Mouse (Mus musculus) forebrain, embryonic 11.5 days (tissue): ENCODE results near the gene Fam213a. TPM values are rescaled to one million over a fixed set of nuclear protein-coding genes. Genes with fewer than 3 reads are reported as not detected.

Source experiments
- ATAC-seq: fragments of 200-750 bp; cut with Nextera tagmentation; replicated peaks from 2 replicates; pipeline ENCODE4 v1.8.0; 2017; ENCODE audit warnings: moderate TSS enrichment; ENCODE audit not compliant: low FRiP score
- DNase-seq: peaks from one replicate; pipeline ENCODE4 v3.0.0-alpha.2; 2017; ENCODE audit warnings: low spot score
- H3K27ac ChIP-seq: fragments of 300-500 bp; sonication (generic); 2 replicates; pipeline ENCODE4 v1.5.1; 2014; ENCODE audit warnings: low read depth, low read length
- H3K27me3 ChIP-seq: fragments of 300-500 bp; sonication (generic); 2 replicates; pipeline ENCODE4 v1.6.1; 2014; ENCODE audit warnings: mild to moderate bottlenecking, low read length, mixed read lengths; ENCODE audit not compliant: control insufficient read depth, insufficient read depth
- H3K36me3 ChIP-seq: fragments of 300-500 bp; sonication (generic); 2 replicates; pipeline ENCODE4 v1.6.1; 2014; ENCODE audit warnings: mild to moderate bottlenecking, low read length, moderate library complexity, mixed read lengths; ENCODE audit not compliant: control insufficient read depth, insufficient read depth
- H3K4me1 ChIP-seq: fragments of 300-500 bp; sonication (generic); replicated peaks from 2 replicates; pipeline ENCODE4 v1.6.1; 2014; ENCODE audit warnings: low read length, mixed read lengths; ENCODE audit not compliant: control insufficient read depth, insufficient read depth
- H3K4me2 ChIP-seq: fragments of 300-500 bp; sonication (generic); 2 replicates; pipeline ENCODE4 v1.6.1; 2014; ENCODE audit warnings: low read depth, mild to moderate bottlenecking, low read length, moderate library complexity, mixed read lengths; ENCODE audit not compliant: severe bottlenecking
- H3K4me3 ChIP-seq: fragments of 300-500 bp; sonication (generic); 2 replicates; pipeline ENCODE4 v1.5.1; 2014; ENCODE audit warnings: low read depth, low read length
- H3K9ac ChIP-seq: fragments of 300-500 bp; sonication (generic); 2 replicates; pipeline ENCODE4 v1.6.1; 2014; ENCODE audit warnings: low read length
- H3K9me3 ChIP-seq: fragments of 300-500 bp; sonication (generic); 2 replicates; pipeline ENCODE4 v1.6.1; 2016; ENCODE audit warnings: low read length, mixed read lengths; ENCODE audit not compliant: control insufficient read depth
- WGBS: fragments of 180-500 bp; shearing (Covaris S2); extraction: QIAGEN DNeasy Blood & Tissue Kit; methylation state at CpG from one replicate; pipeline ENCODE4 v1.1.7; 2014; 5-methylcytosine and 5-hydroxymethylcytosine counted together
- polyA plus RNA-seq: library from polyadenylated mRNA; unstranded; fragments of >200 nt; fragmentation: Nextera tagmentation; extraction: Ambion mirVana; gene quantifications from 2 replicates; pipeline ENCODE4 v1.2.1, GENCODE M21; 2014

Gene Fam213a
- polyA plus RNA-seq, 1 experiment from 2014 or later, result 57.9 TPM

DNA sequence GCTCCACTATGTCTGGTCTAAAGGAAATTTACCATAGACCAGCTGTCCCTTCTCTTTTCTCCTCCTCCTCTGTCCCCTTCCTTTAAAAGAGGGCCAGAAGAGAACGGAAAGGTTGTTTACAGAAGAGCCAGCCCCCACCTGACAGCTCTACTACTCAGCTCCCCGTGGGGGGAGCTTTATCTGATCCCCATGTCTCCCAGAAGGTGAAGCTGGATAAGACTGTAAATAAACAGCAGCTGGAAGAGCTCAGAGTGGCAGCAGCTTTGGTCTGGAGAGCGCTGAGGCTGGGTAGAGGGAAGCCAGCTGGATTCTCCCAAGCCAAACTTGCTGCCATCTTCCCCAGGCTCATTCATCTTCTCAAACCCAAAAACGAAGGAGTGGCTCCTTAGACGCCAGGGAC, 5.9 kb downstream of the Fam213a start:
- Histone ChIP-seq H3K36me3 (no peaks in the 10 kb centered on the region), H3K4me3 (no peak overlapping the region), H3K4me1 (peaks cover 11% of the 10 kb centered on the region; the same call in 1 of the 2 replicates), H3K27ac (no peak overlapping the region), H3K4me2 (no peak overlapping the region), H3K27me3 (no peaks in the 10 kb centered on the region), H3K9ac (no peak overlapping the region), H3K9me3 (no peaks in the 10 kb centered on the region)
- 46% methylated on average over 5 of the region's 5 CpGs for WGBS
- no peak for ATAC-seq
- no peak for DNase-seq

DNA sequence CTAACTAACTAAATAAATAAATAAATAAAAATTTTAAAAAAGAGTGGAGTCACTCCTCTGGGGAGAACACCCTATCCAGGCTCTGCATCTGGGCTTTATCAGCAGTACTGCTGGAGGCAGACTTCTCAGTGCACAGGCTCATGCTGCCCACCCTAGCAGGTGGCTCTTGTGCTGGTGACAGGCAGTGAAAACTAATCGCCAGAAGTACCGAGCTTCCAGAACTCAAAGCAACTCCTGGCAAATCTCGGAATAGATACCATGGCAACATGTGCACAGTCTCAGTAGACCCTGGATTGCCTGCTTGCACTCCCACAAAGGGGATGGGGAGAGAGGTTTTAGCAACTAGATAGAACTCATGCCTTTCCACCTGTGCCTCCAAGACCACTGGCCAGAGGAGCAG, 6.7 kb downstream of the Fam213a start:
- Histone ChIP-seq H3K36me3 (no peaks in the 10 kb centered on the region), H3K4me3 (no peak overlapping the region), H3K27me3 (no peaks in the 10 kb centered on the region), H3K27ac (no peak overlapping the region), H3K9ac (no peak overlapping the region), H3K9me3 (no peaks in the 10 kb centered on the region), H3K4me2 (no peak overlapping the region), H3K4me1 (peaks cover 11% of the 10 kb centered on the region; the same call in 1 of the 2 replicates)
- 64% methylated on average over 3 of the region's 3 CpGs for WGBS
- ATAC-seq (no peak), DNase-seq (no peak)

DNA sequence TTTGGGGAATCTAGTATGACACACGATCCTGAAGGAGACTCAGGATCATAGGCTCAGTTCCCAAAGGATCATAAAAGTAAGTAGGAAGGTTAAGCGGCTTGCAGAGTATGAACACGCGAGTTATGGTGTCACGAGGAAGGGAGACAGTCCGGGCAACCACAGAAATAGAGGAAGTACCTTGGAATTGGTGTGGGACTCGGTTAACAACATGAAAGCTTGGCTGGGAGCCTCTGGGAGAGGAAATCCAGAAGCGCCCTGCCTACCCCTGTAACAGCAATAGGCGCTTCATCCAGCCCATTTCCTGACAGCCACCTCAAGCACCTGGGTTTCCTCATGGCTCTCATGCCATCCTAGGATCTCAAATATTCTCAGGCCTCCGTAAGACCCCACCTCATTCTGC, 7.3 kb downstream of the Fam213a start:
- Histone ChIP-seq H3K27me3 (no peaks in the 10 kb centered on the region), H3K9me3 (no peaks in the 10 kb centered on the region), H3K4me1 (peaks cover 11% of the 10 kb centered on the region; the same call in 1 of the 2 replicates), H3K4me3 (no peak overlapping the region), H3K36me3 (no peaks in the 10 kb centered on the region), H3K4me2 (no peak overlapping the region), H3K27ac (no peak overlapping the region), H3K9ac (no peak overlapping the region)
- no peak for DNase-seq
- WGBS, result 93% methylated on average over 10 of the region's 10 CpGs
- no peak for ATAC-seq

- Histone ChIP-seq H3K36me3 (no peaks in the 10 kb centered on the region), H3K27ac (no peak overlapping the region), H3K27me3 (no peaks in the 10 kb centered on the region), H3K4me1 (peaks cover 11% of the 10 kb centered on the region; the same call in 1 of the 2 replicates), H3K4me3 (no peak overlapping the region), H3K9me3 (no peaks in the 10 kb centered on the region), H3K9ac (no peak overlapping the region), H3K4me2 (no peak overlapping the region)
- 87% methylated on average over 9 of the region's 9 CpGs for WGBS
- ATAC-seq, result no peak
- DNase-seq, result no peak
Observed at GRCm38 (mm10) chr14:41005716-41006115, 7.9 kb downstream of the Fam213a start.

DNA sequence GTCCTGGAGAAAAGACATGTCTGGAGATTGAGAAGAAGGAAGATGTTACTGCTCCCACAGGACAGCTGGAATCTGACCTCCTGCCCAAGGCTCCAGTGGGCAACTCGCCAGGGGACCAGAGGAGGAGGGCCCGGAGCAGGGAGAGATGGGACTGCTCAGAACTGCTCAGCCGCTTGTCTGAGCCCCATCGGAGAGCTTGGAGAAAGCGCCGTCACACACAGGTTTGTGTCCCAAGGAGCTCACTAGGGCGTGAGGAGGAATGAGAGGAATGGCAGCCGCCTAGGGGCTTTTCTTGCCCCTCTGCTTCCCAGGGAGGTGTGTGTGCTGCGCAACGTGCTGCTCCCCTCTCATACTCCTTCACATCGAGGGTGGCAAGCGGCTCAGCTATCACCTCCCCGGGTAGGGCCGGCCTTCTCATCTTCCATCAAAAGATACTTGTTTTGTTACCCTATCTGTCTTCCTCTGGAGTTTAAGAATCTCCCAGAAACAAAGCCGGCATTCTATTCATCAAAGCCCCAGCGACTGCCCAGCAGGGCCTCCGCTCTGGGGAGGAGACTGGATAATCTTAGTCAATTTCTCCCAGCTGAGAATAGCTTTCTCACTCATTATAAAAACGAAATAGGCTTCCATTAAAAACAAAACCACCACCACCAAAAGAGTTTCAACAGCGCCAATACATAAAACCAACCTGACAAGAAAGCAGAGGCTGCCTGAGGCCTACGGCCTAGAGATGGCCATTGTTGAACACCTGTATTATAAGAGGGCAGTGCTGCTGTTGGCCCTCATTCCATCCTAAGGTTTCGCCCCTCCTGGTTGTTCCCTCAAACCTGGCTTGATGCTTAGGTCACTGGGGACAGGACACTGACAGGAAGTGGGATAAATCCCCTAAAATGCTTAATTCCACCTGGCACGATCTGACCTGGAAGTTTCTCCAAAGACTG, 9.1 kb downstream of the Fam213a start:
- Histone ChIP-seq H3K27me3 (no peaks in the 10 kb centered on the region), H3K36me3 (no peaks in the 10 kb centered on the region), H3K4me1 (peaks cover 11% of the 10 kb centered on the region; the same call in 1 of the 2 replicates), H3K4me3 (no peak overlapping the region), H3K9me3 (no peaks in the 10 kb centered on the region), H3K27ac (no peak overlapping the region), H3K9ac (peak overlapping the region; percentile 32), H3K4me2 (peak overlapping the region; percentile 19; the same call in 1 of the 2 replicates)
- DNase-seq (peak; percentile 61), ATAC-seq (peak; percentile 60)
- 7% methylated on average over 22 of the region's 22 CpGs for WGBS

GRCm38 (mm10) chr14:41001576-41001975, 12.0 kb downstream of the Fam213a start:
- WGBS, result 96% methylated on average over 5 of the region's 5 CpGs
- Histone ChIP-seq H3K27ac (no peak overlapping the region), H3K4me2 (no peak overlapping the region), H3K27me3 (no peaks in the 10 kb centered on the region), H3K9ac (no peak overlapping the region), H3K4me3 (no peak overlapping the region), H3K9me3 (no peaks in the 10 kb centered on the region), H3K36me3 (no peaks in the 10 kb centered on the region), H3K4me1 (peaks cover 11% of the 10 kb centered on the region; the same call in 1 of the 2 replicates)
- ATAC-seq, result no peak
- no peak for DNase-seq

- H3K9me3 ChIP-seq, result no peaks in the 10 kb centered on the region
- H3K27me3 ChIP-seq, result no peaks in the 10 kb centered on the region
- no peaks in the 10 kb centered on the region for H3K36me3 ChIP-seq
- ATAC-seq (no peak), DNase-seq (no peak)
- no peak overlapping the region for H3K4me3 ChIP-seq
- H3K27ac ChIP-seq, result no peak overlapping the region
- H3K4me1 ChIP-seq, result peaks cover 11% of the 10 kb centered on the region; the same call in 1 of the 2 replicates
- H3K9ac ChIP-seq, result no peak overlapping the region
- WGBS, result 81% methylated on average over 4 of the region's 4 CpGs
- H3K4me2 ChIP-seq, result no peak overlapping the region
Observed at GRCm38 (mm10) chr14:41000801-41001200, 12.8 kb downstream of the Fam213a start.

DNA sequence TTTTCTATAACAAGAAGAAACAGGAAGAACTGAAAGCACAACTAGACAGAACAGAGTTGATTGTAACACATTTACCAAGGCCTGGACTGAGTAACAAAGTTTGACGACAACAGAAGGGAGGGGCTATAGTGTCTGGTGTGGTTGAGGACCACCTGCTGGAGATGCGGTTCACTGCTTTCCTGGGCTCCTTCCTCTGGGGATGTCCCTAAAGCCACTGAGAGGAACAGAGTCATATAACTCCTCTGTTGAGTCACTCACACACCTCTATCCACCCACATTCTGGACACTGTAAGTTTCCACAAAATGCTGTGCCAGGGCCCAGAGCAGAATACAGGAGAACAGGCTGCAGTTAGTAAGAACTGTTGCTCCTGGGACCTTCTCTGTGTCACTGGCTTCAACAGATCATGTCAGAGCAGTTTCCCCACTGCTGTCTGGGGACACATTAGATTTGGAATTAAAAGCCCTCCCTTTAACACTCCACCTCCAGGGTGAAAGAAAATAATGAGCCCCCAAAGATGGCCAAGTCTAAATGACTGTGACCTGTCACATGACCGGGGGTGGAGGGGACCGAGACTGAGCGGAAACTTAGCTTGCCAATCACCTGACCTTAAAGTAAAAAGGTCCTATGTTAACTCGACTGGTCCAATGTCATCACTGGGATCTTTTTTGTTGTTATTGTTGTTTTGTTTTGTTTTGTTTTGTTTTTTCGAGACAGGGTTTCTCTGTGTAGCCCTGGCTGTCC, 13.5 kb downstream of the Fam213a start:
- no peaks in the 10 kb centered on the region for H3K36me3 ChIP-seq
- H3K27ac ChIP-seq, result no peak overlapping the region
- no peaks in the 10 kb centered on the region for H3K9me3 ChIP-seq
- H3K9ac ChIP-seq, result no peak overlapping the region
- DNase-seq, result no peak
- WGBS, result 90% methylated on average over 7 of the region's 7 CpGs
- H3K4me2 ChIP-seq, result no peak overlapping the region
- no peaks in the 10 kb centered on the region for H3K27me3 ChIP-seq
- peaks cover 11% of the 10 kb centered on the region; the same call in 1 of the 2 replicates for H3K4me1 ChIP-seq
- no peak overlapping the region for H3K4me3 ChIP-seq
- ATAC-seq, result no peak
